Mouse (Mus musculus) spleen, adult 12 weeks (tissue): ENCODE measurements around the gene Hist1h3e.
"Not testable (repeated sequence)": the region's sequence is repeated elsewhere in the genome, so short reads cannot be mapped to it uniquely, and the experiment has no call there.

ENCODE experiments used
- DNase-seq: peaks from one replicate; pipeline ENCODE4 v3.0.0; 2022; ENCODE audit warnings: low spot score

The Hist1h3e gene

GRCm38 (mm10) chr13:23561883-23562659 lies at the start of gene Hist1h3e:
TSS of gene Hist1h3e (minus strand) at chr13:23562369.
- DNase-seq, result peak; percentile 93

GRCm38 (mm10) chr13:23611638-23612037 lies 49.5 kb upstream of the Hist1h3e start:
- DNase-seq, result no peak

GRCm38 (mm10) chr13:23610393-23610792 lies 48.2 kb upstream of the Hist1h3e start:
- no peak for DNase-seq

- no peak for DNase-seq
Measured at GRCm38 (mm10) chr13:23609844-23610243, 47.7 kb upstream of the Hist1h3e start.

- DNase-seq, result peak; percentile 23
Measured at GRCm38 (mm10) chr13:23609209-23609608, 47.0 kb upstream of the Hist1h3e start.

- no peak for DNase-seq
Measured at GRCm38 (mm10) chr13:23605052-23605451, 42.9 kb upstream of the Hist1h3e start.

GRCm38 (mm10) chr13:23604452-23604851 lies 42.3 kb upstream of the Hist1h3e start:
- no peak for DNase-seq

GRCm38 (mm10) chr13:23603182-23603699 lies 41.1 kb upstream of the Hist1h3e start:
- no peak for DNase-seq

GRCm38 (mm10) chr13:23597957-23598356 lies 35.8 kb upstream of the Hist1h3e start:
- DNase-seq, result peak; percentile 77

GRCm38 (mm10) chr13:23595622-23596372 lies 33.6 kb upstream of the Hist1h3e start:
- DNase-seq, result no peak

GRCm38 (mm10) chr13:23595185-23595584 lies 33.0 kb upstream of the Hist1h3e start:
- DNase-seq, result no peak

GRCm38 (mm10) chr13:23593051-23593770 lies 31.0 kb upstream of the Hist1h3e start:
- DNase-seq, result no peak

- DNase-seq, result no peak
Measured at GRCm38 (mm10) chr13:23592614-23593013, 30.4 kb upstream of the Hist1h3e start.

GRCm38 (mm10) chr13:23591886-23592285 lies 29.7 kb upstream of the Hist1h3e start:
- not testable (repeated sequence) for DNase-seq

GRCm38 (mm10) chr13:23591206-23591605 lies 29.0 kb upstream of the Hist1h3e start:
- DNase-seq, result no peak

- DNase-seq, result no peak
Measured at GRCm38 (mm10) chr13:23586940-23587225, 24.7 kb upstream of the Hist1h3e start.

- DNase-seq, result no peak
Measured at GRCm38 (mm10) chr13:23586099-23586939, 24.1 kb upstream of the Hist1h3e start.

- DNase-seq, result peak; percentile 76
Measured at GRCm38 (mm10) chr13:23585442-23586098, 23.4 kb upstream of the Hist1h3e start.

- DNase-seq, result peak; percentile 78
Measured at GRCm38 (mm10) chr13:23585029-23585441, 22.9 kb upstream of the Hist1h3e start.

- no peak for DNase-seq
Measured at GRCm38 (mm10) chr13:23584331-23584730, 22.2 kb upstream of the Hist1h3e start.
